28 mouse cellular contexts compared by ENCODE assay signal in genomic region chr14:121876860-121877259, GRCm38 (mm10). TPM values are rescaled to one million over a fixed set of nuclear protein-coding genes. Genes with fewer than 3 reads are reported as not detected.
"Had no signal": no experiment of that assay in that cellular context is flagged by ENCODE, and none has a peak within 500 bp of the region (broad histone marks: within the 10 kb centered on the region; RNA-seq: fewer than 3 reads in every experiment).

No protein-coding gene starts in this region.

- H3K4me3 ChIP-seq: forebrain, embryonic 13.5 days; heart, adult 2 months had no signal

- DNase-seq: cerebellum, adult 8-10 months; cerebellum, adult 9-10 months; cerebellum, adult 9-11 months; cerebellum, postnatal 10 days; cerebellum, postnatal 25 days; cerebellum, postnatal 36 days; embryo, embryonic 11 days; forebrain, postnatal 0 days; gastrocnemius, adult 2 months; gastrocnemius, postnatal 10 days; gastrocnemius, postnatal 14 days; gastrocnemius, postnatal 25 days; gastrocnemius, postnatal 36 days; heart, adult 18-20 months; heart, adult 2 months had no signal

- H3K9me3 ChIP-seq: embryonic facial prominence, embryonic 10.5 days; embryonic facial prominence, embryonic 12.5 days; embryonic facial prominence, embryonic 13.5 days; embryonic facial prominence, embryonic 15.5 days; forebrain, embryonic 10.5 days; forebrain, embryonic 12.5 days; forebrain, embryonic 13.5 days; forebrain, embryonic 15.5 days had no signal

- H3K36me3 ChIP-seq: embryonic facial prominence, embryonic 10.5 days; embryonic facial prominence, embryonic 12.5 days; embryonic facial prominence, embryonic 13.5 days; embryonic facial prominence, embryonic 15.5 days; forebrain, embryonic 15.5 days had no signal

- H3K27ac ChIP-seq: embryonic facial prominence, embryonic 13.5 days; embryonic facial prominence, embryonic 15.5 days; forebrain, embryonic 12.5 days; forebrain, embryonic 13.5 days; forebrain, embryonic 15.5 days; heart, adult 2 months had no signal

- H3K9ac ChIP-seq: embryonic facial prominence, embryonic 12.5 days; embryonic facial prominence, embryonic 13.5 days; embryonic facial prominence, embryonic 15.5 days; forebrain, embryonic 12.5 days; forebrain, embryonic 13.5 days; forebrain, embryonic 15.5 days; forebrain, postnatal 0 days had no signal

- H3K27me3 ChIP-seq: embryonic facial prominence, embryonic 12.5 days; embryonic facial prominence, embryonic 13.5 days; embryonic facial prominence, embryonic 15.5 days; forebrain, embryonic 13.5 days; forebrain, embryonic 15.5 days had no signal

RNA-seq across cellular contexts. Expression of gene Gpr18, which starts 38.7 kb away (rescaled TPM):
- total RNA-seq: forebrain, postnatal 0 days; gastrocnemius, adult 18-20 months; gastrocnemius, adult 2 months; gastrocnemius, adult 8-10 months; gastrocnemius, postnatal 10 days; gastrocnemius, postnatal 14 days; gastrocnemius, postnatal 25 days; gastrocnemius, postnatal 36 days; gastrocnemius, postnatal 4 days had no signal
- polyA plus RNA-seq: erythroblast, embryonic 14.5 days; forebrain, embryonic 14.5 days; forebrain, postnatal 0 days had no signal
